Mouse (Mus musculus): ENCODE data around the gene Doc2a. TPM values are rescaled to one million over a fixed set of nuclear protein-coding genes. Genes with fewer than 3 reads are reported as not detected.

Doc2a gene
- 0.03 TPM in 1 of 2 replicates, not detected in the other for polyA plus RNA-seq (2012)

DNA sequence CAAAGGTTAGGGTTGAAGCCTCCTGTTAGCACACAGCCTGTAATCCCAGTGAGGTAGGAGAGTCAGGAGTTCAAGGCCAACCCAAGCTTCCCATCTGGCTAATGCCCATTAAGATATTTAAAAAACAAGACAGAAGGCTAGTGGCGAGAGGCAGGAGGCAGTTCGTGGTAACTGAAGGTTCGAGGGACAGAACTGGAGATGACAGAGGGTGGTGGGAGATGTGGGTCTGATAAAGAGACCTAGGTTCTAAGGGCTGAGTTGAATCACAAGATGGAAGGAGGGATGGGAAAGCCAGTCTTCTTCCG is at the start of gene Doc2a:
Doc2a (plus strand) TSS at position 301 of the 305 bp plus-strand sequence.

DNA sequence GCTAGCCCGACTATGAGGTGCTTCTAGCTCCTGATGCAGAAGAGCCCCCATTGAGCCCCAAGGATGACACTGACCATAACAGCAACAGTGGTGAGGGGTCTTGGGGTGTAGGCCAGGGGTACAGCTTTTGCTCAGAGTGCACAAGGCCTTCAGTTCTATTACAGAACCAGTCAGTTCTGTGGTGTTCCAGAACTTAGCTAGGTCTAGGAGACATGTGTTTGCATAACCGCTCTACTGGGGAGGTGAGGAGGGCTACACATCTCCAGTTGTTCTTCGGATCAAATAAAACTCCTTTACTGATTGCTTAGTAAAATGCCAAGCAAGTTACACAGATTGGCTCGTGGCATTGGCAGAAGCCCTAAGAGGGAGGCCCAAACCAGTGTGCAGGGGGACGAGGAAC is 15.7 kb upstream of the Doc2a start, which contains the start of gene 4930451I11Rik:
4930451I11Rik (minus strand) TSS at position 101 of the 400 bp plus-strand sequence.

DNA sequence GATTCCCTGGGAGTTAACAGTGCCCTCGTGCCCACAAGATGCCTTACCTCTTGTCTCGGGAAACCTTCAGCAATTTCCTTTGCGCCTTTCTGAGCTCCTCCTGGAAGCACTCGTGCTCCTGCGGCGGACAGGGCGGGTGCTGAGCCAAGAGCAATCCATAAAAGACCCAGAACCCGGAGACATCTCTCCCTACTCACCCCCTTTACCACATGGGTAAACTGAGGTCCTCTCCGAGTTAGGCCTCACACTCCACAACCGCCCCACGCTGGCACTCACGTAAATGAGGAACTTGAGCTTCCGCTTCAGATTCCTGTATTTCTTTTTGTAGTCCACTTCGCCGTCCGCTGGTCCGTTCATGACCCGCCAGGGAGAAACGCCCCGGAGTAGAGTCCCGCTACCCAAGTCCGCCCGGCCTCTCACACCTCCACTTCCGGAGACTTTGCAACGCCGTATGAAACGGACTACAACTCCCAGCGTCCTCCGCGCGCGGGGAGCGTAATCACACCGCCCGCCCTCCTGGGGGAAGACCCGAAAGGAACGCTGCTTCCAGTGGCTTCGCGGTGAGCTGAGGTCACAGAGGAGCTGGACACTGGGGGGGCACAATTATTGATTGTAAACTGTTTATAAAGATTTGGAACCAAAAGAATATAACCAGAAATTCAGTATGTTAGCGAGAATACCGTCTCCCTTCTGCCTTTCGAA is 14.4 kb downstream of the Doc2a start, which contains the start of gene Hirip3:
Hirip3 (plus strand) TSS at position 544 of the 702 bp plus-strand sequence.

DNA sequence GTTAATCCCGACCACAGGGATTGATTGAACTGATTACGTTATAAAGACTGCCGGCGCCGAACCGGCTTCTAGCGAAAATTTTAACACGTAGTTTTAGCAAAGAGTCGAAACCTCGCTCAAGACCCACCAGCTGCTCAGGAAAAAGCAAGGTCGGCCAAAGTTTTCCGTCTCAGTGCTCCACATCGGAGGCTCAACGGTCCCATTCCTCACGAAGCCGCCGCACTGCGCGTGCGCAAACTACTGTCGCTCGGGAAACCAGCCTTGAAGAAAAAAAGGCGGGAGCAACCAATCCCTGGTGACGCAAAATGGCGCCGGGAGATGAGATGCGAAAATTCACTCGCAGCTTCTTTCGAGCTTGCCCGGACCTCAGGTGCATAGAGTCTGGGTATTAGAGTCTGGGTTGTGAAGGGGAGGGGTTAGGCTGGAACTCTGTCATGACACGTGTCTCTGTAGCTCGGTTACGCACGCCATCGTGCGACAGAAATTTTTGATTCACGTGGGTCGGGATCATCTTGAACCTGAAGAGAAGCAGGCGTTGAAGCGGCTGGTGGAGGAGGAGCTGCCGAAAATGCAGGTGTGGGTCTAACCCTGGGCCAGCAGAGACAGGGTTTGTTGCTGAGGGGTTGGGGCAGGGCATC is 15.1 kb downstream of the Doc2a start, which contains the start of gene Ino80e:
Ino80e (minus strand) TSS at position 231 of the 638 bp plus-strand sequence.

DNA sequence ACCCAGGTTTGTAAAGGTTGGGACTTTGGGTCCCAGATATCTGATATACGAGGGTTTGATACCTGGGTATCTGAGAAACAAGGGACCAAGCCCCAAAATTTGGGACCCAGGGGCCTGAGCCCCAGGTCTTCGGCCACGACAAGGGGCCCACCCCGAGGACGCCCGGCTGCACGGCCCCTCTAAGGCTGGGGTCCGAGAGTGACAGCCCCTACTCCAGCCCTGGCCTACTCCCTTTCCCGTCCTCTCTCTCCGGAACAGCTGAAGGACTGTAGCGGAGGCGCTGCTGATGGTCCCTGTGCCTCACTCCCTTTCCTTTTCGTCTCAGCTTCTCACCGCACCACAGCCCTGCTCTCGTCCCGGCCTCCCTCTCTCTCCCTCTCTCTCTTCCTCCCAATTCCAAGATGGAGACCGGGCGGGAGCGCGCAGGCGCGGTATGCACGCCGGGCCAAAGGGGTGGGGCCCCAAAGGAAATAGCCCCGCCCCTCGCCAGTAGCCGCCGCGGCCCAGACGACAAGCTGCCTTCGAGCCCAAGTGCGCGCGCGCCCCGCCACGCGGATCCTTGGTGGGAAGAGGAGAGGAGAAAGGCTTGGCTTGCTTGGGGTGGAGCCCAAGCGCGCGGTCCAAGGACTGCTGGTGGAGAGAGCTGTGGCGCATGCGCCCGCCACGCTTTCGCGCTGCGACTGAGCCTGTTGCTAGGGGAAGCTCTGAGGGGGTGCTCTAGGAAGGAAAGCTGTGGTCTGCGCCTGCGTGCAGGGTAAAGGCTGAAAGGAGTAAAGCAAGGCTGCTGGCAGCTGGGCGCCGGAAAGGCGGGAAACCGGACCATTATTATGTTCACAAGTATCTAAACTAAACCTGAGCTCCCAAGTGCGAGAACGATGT is 37.3 kb downstream of the Doc2a start, which contains the start of gene Taok2:
Taok2 (minus strand) TSS at position 418 of the 879 bp plus-strand sequence.

Other genes starting within 250 kb of the Doc2a start
- gene Nupr1, start 216.6 kb upstream of the Doc2a start, polyA plus RNA-seq (2012) = 3.6 and 5.1 TPM in 2 replicates
- 88.3 and 96.1 TPM in 2 replicates for gene Sgf29, start 198.1 kb upstream of the Doc2a start, polyA plus RNA-seq (2012)
- gene Sult1a1, start 171.0 kb upstream of the Doc2a start, polyA plus RNA-seq (2012) = 0.28 and 0.36 TPM in 2 replicates
- gene Bola2, start 152.0 kb upstream of the Doc2a start, polyA plus RNA-seq (2012) = 283 and 326 TPM in 2 replicates
- gene Slx1b, start 151.6 kb upstream of the Doc2a start, polyA plus RNA-seq (2012) = 9.5 and 9.6 TPM in 2 replicates
- 681 and 813 TPM in 2 replicates for gene Coro1a, start 139.6 kb upstream of the Doc2a start, polyA plus RNA-seq (2012)
- gene Mapk3, start 87.8 kb upstream of the Doc2a start, polyA plus RNA-seq (2012) = 113 and 144 TPM in 2 replicates
- gene Gdpd3, start 81.1 kb upstream of the Doc2a start, polyA plus RNA-seq (2012) = 5.5 and 8.6 TPM in 2 replicates
- gene Ypel3, start 70.5 kb upstream of the Doc2a start, polyA plus RNA-seq (2012) = 159 and 169 TPM in 2 replicates
- gene Tbx6, start 65.9 kb upstream of the Doc2a start, polyA plus RNA-seq (2012) = 1.5 and 2.0 TPM in 2 replicates
- gene Ppp4c, start 54.9 kb upstream of the Doc2a start, polyA plus RNA-seq (2012) = 163 and 164 TPM in 2 replicates
- 0.24 and 0.80 TPM in 2 replicates for gene Fam57b, start 49.7 kb upstream of the Doc2a start, polyA plus RNA-seq (2012)
- gene 4930451I11Rik, start 15.8 kb upstream of the Doc2a start, polyA plus RNA-seq (2012) = not detected in 2 replicates
- gene Hirip3, start 14.6 kb downstream of the Doc2a start, polyA plus RNA-seq (2012) = 162 and 272 TPM in 2 replicates
- gene Ino80e, start 15.0 kb downstream of the Doc2a start, polyA plus RNA-seq (2012) = 655 and 810 TPM in 2 replicates
- 176 and 182 TPM in 2 replicates for gene Taok2, start 37.3 kb downstream of the Doc2a start, polyA plus RNA-seq (2012)
- 46.0 and 48.8 TPM in 2 replicates for gene Tmem219, start 75.5 kb downstream of the Doc2a start, polyA plus RNA-seq (2012)
- gene Kctd13, start 81.5 kb downstream of the Doc2a start, polyA plus RNA-seq (2012) = 24.7 and 27.7 TPM in 2 replicates
- gene Asphd1, start 102.2 kb downstream of the Doc2a start, polyA plus RNA-seq (2012) = 0.35 TPM in 1 of 2 replicates, not detected in the other
- gene Sez6l2, start 103.1 kb downstream of the Doc2a start, polyA plus RNA-seq (2012) = 1.5 and 2.1 TPM in 2 replicates
- 127 and 143 TPM in 2 replicates for gene Cdipt, start 128.5 kb downstream of the Doc2a start, polyA plus RNA-seq (2012)
- 0.74 and 0.75 TPM in 2 replicates for gene Cdiptos, start 128.7 kb downstream of the Doc2a start, polyA plus RNA-seq (2012)
- 25.1 and 28.0 TPM in 2 replicates for gene Mvp, start 167.2 kb downstream of the Doc2a start, polyA plus RNA-seq (2012)
- 9.4 TPM in 1 of 2 replicates, not detected in the other for gene Pagr1b, start 169.1 kb downstream of the Doc2a start, polyA plus RNA-seq (2012)
- gene Pagr1a, start 169.9 kb downstream of the Doc2a start, polyA plus RNA-seq (2012) = 67.0 and 68.3 TPM in 2 replicates
- 146 and 149 TPM in 2 replicates for gene Gm42742, start 173.7 kb downstream of the Doc2a start, polyA plus RNA-seq (2012)
- 0.61 and 0.66 TPM in 2 replicates for gene Prrt2, start 173.8 kb downstream of the Doc2a start, polyA plus RNA-seq (2012)
- 845 and 941 TPM in 2 replicates for gene Maz, start 179.6 kb downstream of the Doc2a start, polyA plus RNA-seq (2012)
- gene Kif22, start 195.1 kb downstream of the Doc2a start, polyA plus RNA-seq (2012) = 29.9 and 30.8 TPM in 2 replicates
- 0.86 and 0.89 TPM in 2 replicates for gene Zg16, start 239.9 kb downstream of the Doc2a start, polyA plus RNA-seq (2012)
- 106 and 120 TPM in 2 replicates for gene AI467606, start 243.9 kb downstream of the Doc2a start, polyA plus RNA-seq (2012)

Measured in megakaryocyte-erythroid progenitor cell, adult 5 weeks (primary cell).